34 mouse cellular contexts compared by ENCODE assay signal in the genomic region with DNA sequence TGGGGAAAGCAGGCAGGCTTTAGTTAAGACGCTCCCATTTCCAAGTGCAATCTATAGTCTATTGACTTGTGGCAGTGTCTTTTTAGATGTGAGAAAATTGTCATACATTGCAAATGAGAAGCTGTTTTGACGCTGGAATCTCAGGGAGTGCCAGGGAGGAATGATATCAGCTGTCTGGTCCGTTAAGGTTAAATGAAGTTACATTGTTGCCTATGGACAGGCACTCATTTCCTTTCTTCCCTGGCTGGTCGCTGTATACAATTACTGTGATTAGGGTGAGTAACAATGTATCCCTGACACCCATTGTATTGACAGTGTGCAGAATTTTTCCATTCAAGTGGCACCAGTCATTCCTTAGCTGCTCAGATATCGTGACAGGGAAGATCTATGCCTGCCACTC.
"Had no signal": no experiment of that assay in that cellular context is flagged by ENCODE, and none has a peak within 500 bp of the region (broad histone marks: within the 10 kb centered on the region; RNA-seq: fewer than 3 reads in every experiment).

No protein-coding gene starts in this region.

- H3K9ac ChIP-seq: heart, embryonic 12.5 days; heart, embryonic 13.5 days; heart, embryonic 15.5 days; hindbrain, embryonic 12.5 days; hindbrain, embryonic 13.5 days; hindbrain, embryonic 14.5 days; hindbrain, embryonic 15.5 days; intestine, embryonic 15.5 days; kidney, embryonic 15.5 days had no signal

- H3K4me3 ChIP-seq: heart, embryonic 10.5 days; heart, embryonic 12.5 days; heart, embryonic 13.5 days; heart, embryonic 15.5 days; hindbrain, embryonic 10.5 days; hindbrain, embryonic 12.5 days; hindbrain, embryonic 13.5 days; hindbrain, embryonic 15.5 days; intestine, embryonic 15.5 days; kidney, embryonic 15.5 days; layer of hippocampus, adult 2 months had no signal

- H3K4me1 ChIP-seq: heart, embryonic 10.5 days; heart, embryonic 12.5 days; heart, embryonic 13.5 days; heart, embryonic 15.5 days; hindbrain, embryonic 10.5 days; hindbrain, embryonic 12.5 days; hindbrain, embryonic 13.5 days; hindbrain, embryonic 15.5 days; intestine, embryonic 15.5 days; kidney, embryonic 15.5 days had no signal

- H3K27ac ChIP-seq: heart, embryonic 10.5 days; heart, embryonic 13.5 days; heart, embryonic 15.5 days; hindbrain, embryonic 10.5 days; hindbrain, embryonic 12.5 days; hindbrain, embryonic 13.5 days; hindbrain, embryonic 14.5 days; hindbrain, embryonic 15.5 days; hindbrain, postnatal 0 days; intestine, embryonic 15.5 days; kidney, embryonic 15.5 days; kidney, postnatal 0 days; layer of hippocampus, adult 2 months had no signal

- H3K9me3 ChIP-seq: heart, embryonic 10.5 days; heart, embryonic 12.5 days; heart, embryonic 13.5 days; heart, embryonic 15.5 days; hindbrain, embryonic 10.5 days; hindbrain, embryonic 12.5 days; hindbrain, embryonic 13.5 days; hindbrain, embryonic 15.5 days; intestine, embryonic 15.5 days; kidney, embryonic 15.5 days had no signal

- ATAC-seq: hindbrain, embryonic 16.5 days; hindbrain, postnatal 0 days; inflammation-experienced regulatory T-cells, adult 6 months; intestine, embryonic 15.5 days; intestine, embryonic 16.5 days; intestine, postnatal 0 days had no signal

- H3K36me3 ChIP-seq: heart, embryonic 10.5 days; heart, embryonic 12.5 days; heart, embryonic 13.5 days; heart, embryonic 15.5 days; hindbrain, embryonic 10.5 days; hindbrain, embryonic 12.5 days; hindbrain, embryonic 13.5 days; hindbrain, embryonic 15.5 days; intestine, embryonic 15.5 days; kidney, embryonic 15.5 days had no signal

- H3K4me2 ChIP-seq: heart, embryonic 12.5 days; heart, embryonic 13.5 days; heart, embryonic 15.5 days; hindbrain, embryonic 12.5 days; hindbrain, embryonic 13.5 days; hindbrain, embryonic 14.5 days; hindbrain, embryonic 15.5 days; intestine, embryonic 15.5 days; kidney, embryonic 15.5 days had no signal

- DNase-seq: heart, postnatal 10 days; heart, postnatal 14 days; heart, postnatal 36 days; heart, postnatal 4 days; kidney, adult 11 months; kidney, adult 18-20 months; kidney, adult 2 months; kidney, adult 8-10 months; kidney, adult 9 months; kidney, postnatal 10 days; kidney, postnatal 14 days; kidney, postnatal 25 days; kidney, postnatal 36 days; kidney, postnatal 4 days; layer of hippocampus, adult 9-11 months; layer of hippocampus, postnatal 36 days had no signal

- H3K27me3 ChIP-seq: heart, embryonic 12.5 days; heart, embryonic 13.5 days; heart, embryonic 15.5 days; intestine, embryonic 15.5 days had no signal
